Mouse (Mus musculus) right cerebral cortex, postnatal 25 days (tissue): ENCODE data around the gene Stxbp5.

Experiments used
- DNase-seq: peaks from one replicate; pipeline ENCODE4 v3.0.0; 2022

Stxbp5 gene

DNA sequence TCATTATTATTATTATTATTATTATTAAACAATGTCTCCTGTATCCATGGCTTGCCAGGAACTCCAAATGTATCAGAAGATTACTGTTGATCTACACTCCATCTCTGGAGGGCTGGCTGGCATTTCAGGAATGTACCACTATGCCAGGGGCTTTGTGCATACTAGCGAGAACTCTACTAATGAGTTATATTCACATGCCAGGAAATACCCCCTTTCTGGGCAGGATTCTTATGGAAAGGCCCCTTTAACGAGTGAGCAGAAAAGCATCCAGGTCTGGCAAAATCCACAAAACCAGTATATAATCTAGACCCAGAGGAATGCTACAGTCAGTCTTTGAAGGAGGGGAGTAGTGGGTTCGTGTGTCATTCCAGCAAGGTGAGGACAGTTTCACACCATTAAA is 167.0 kb downstream of the Stxbp5 start:
- DNase-seq = no peak

DNA sequence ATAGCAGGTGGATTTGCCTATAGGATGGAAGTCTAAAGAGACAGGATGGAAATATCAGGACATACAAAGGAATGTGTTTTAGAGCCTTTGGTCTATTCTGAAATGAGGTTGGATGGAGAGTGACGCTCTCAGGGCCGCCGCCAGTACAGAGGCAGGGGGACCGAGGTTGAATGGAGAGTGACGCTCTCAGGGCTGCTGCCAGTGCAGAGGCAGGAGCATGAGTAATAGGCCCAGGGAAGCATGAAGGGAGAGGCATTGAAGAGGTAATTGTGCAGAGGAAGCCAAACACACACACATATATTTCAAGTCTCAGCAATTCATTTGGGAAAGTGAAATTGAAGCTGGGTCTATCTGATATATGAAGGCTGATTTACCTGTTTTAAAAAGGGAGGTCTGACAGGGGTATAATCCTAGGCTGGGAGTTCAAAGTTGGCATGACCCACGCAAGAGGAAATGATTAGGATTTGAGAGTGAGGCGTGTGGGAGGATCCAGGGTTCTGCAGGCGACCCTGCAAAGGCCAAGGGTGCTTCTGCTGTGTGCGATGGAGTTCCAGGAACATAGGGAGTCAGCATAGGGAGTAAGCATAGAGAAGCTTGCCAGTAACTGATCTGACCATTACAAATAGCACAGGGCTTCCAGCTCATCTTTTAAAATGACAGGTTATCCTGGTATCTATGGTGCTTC is 168.7 kb downstream of the Stxbp5 start:
- DNase-seq = no peak

DNA sequence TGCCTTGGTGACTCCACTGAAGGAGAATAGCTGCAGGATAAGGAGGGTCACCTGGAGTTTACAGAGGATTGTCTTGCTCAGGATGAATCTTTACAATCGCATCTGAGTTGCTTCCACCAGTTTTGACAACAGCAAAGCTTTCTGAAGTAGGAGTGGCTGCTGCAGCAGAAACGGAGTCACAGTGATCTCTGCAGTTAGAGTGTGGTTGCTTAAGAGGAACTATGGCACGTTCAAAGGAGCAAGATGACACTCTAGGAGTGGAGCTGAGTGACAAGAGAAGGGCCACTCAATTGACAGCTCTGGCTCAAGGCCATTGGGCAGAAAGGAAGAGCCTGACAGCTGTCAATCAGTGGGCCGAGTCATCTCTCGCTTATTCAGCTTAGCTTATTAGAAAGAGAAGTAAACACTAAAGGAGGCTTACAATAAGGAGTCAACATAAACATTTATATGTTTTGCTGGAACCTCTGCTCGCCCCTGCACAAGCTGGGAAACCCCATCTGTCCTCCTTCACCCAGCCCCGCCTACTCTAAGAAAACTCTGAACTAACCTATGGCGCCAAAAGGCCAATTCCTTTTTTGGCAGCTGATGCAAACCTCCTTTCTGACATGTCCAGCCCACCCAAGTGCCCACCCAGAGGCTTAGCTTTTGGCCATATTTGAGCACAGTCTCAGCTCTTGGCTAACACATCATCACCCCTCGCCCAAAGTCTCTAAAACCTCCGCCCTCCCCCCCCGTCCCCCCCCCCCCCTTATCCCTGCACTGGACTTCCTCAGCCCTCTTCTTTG is 178.2 kb downstream of the Stxbp5 start:
- no peak for DNase-seq

DNA sequence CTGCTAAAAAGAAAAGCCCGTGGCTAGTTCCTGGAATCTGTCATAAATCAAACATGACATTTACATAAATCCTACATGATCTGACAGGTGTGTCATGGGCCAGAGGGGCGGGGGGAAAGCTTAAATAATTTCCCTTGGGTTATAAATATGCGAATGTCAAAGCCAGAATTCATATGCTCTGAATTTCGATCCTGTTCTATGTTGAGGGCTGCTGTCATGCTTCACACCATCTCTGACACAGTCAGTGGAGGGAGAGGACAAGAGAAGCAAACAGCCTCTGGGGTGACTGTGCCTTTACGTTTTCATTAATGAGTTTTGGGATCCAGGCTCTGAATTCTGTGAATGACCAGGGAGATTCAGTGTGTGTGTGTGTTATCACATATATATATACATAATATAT is 180.9 kb downstream of the Stxbp5 start:
- DNase-seq = no peak

DNA sequence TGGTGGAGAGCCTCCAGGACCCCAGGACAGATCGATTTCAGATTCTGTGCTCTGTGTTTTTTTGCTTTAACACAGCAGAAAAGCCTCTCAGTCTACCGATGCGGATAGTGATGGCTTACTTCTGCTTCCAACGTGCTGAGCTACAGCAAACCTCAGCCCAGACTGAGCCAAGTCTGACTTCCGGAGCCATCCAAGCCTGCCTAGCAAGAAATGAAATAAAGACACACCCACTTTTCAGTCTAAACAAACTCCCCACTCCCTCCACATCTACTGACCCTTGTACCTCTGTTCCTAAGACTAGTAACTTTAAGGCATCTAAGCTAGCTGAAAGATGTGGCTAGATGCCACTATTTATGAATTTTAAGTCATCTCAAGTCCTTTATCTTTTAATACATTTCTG is 182.8 kb downstream of the Stxbp5 start:
- DNase-seq = no peak
